Mouse (Mus musculus): ENCODE results near the gene Cdx4. TPM values are rescaled to one million over a fixed set of nuclear protein-coding genes. Genes with fewer than 3 reads are reported as not detected.

The Cdx4 gene
- polyA plus RNA-seq (2015; fragmentation: Nextera tagmentation; extraction: Ambion mirVana) = not detected in 2 replicates

DNA sequence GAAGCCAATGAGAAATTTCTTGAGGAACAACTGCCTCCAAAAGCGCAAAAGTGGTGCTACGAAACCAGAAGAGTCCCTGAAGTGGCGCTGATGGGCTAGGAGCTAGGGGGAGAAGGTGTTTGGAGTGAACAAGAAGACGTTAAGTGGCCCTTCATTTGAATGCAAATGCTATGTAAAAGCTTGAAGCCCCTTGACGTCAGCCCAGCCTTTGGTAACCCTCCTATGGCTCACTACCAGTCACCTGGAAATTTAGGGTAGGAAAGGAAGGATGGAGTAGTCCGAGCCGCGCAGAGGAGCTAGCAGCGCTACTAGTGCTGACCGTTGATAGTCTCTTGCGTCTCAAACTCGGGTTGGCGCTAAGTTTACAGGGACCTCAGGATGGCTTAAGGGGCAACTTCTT, at the start of gene Cdx4:
TSS of gene Cdx4 (plus strand) at position 253 of the 400 bp plus-strand sequence.
- Histone ChIP-seq H3K9me3 (ENCODE audit: control insufficient read depth, low read length) (no peaks in the 10 kb centered on the region), H3K36me3 (ENCODE audit: control insufficient read depth, insufficient read depth) (no peaks in the 10 kb centered on the region), H3K27ac (ENCODE audit: low read length) (no peak within 1 kb of the TSS), H3K27me3 (replicated peaks; ENCODE audit: control insufficient read depth, insufficient read depth, low read length) (peaks cover 45% of the 10 kb centered on the region), H3K4me3 (replicated peaks; ENCODE audit: low read length) (peak within 1 kb of the TSS; percentile 17), H3K9ac (replicated peaks; ENCODE audit: low read depth, low read length) (no peak within 1 kb of the TSS), H3K4me2 (ENCODE audit: low read length) (peak within 1 kb of the TSS; percentile 33), H3K4me1 (replicated peaks; ENCODE audit: control insufficient read depth, insufficient read depth, low read length) (no peaks in the 10 kb centered on the region)
- ATAC-seq = no peak
- 14% methylated on average over 13 of the region's 13 CpGs for WGBS

DNA sequence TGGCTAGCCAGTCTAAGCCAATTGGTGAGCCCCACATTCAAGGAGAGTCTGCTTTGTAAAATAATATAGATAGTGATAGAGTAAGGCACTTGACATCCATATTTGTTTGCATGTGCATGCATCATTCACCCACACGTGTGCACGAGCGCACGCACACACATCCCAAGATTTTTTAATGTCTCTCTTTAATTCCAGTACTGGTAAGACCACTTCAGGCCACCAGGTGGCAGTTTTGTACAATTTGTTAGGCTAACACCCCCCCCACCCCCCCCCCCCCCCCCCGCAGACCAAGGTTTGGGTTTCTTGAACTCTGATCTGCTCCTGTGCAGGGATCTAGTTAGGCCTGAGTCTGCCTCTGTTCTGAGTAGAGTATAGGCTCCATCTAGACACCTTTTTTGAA, 46.9 kb upstream of the Cdx4 start:
- ATAC-seq = no peak
- no peak overlapping the region for H3K4me2 ChIP-seq (ENCODE audit: low read length)
- no peaks in the 10 kb centered on the region; the same call in 1 of the 2 replicates for H3K27me3 ChIP-seq (replicated peaks; ENCODE audit: control insufficient read depth, insufficient read depth, low read length)
- H3K36me3 ChIP-seq (ENCODE audit: control insufficient read depth, insufficient read depth) = no peaks in the 10 kb centered on the region
- H3K9ac ChIP-seq (replicated peaks; ENCODE audit: low read depth, low read length) = no peak overlapping the region
- WGBS = 89% methylated on average over 4 of the region's 5 CpGs
- no peaks in the 10 kb centered on the region for H3K4me1 ChIP-seq (replicated peaks; ENCODE audit: control insufficient read depth, insufficient read depth, low read length)
- no peaks in the 10 kb centered on the region for H3K9me3 ChIP-seq (ENCODE audit: control insufficient read depth, low read length)
- H3K4me3 ChIP-seq (replicated peaks; ENCODE audit: low read length) = no peak overlapping the region
- no peak overlapping the region for H3K27ac ChIP-seq (ENCODE audit: low read length)

DNA sequence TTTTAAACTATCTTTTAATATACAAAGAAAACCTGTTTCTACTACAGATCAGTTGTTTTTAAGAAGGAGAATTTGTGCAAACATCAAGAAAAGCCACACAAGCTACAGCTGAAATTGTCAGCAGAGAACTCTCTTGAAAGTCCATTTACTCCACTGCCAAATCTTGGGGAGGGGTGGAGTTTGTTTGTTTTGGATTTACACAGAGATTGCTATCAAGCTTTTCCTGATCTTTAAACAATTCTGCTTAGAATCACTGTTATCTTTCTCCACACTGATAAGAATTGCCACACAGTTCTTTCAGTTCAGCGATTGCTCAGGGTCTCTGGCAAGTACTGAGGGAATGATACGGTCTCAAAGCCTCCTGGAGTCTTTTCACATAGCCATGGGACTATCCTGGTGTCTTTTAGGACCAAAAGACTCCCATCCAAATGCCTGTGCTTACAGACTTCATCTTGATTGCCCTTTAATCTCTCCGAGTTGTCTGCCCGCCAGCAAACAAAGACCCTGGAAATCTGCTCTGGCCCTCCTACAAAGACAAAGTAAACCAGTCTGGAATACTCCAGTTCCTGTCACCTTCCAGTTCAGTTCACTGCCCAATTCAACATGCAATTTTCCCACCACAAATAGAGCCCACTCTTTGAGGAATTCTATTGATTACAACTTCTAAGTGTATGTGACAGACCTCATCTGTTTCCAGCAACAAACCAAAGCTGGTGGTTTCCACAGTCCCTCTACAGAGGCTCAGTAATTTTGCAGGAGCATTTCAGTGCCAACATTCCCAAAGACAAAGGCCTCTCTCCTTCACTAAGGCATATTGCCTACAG, 34.1 kb upstream of the Cdx4 start:
- H3K27me3 ChIP-seq (replicated peaks; ENCODE audit: control insufficient read depth, insufficient read depth, low read length) = peaks cover 7% of the 10 kb centered on the region; the same call in 1 of the 2 replicates
- H3K4me3 ChIP-seq (replicated peaks; ENCODE audit: low read length) = no peak overlapping the region
- H3K9ac ChIP-seq (replicated peaks; ENCODE audit: low read depth, low read length) = no peak overlapping the region
- H3K9me3 ChIP-seq (ENCODE audit: control insufficient read depth, low read length) = no peaks in the 10 kb centered on the region
- H3K4me2 ChIP-seq (ENCODE audit: low read length) = no peak overlapping the region
- peaks cover 6% of the 10 kb centered on the region for H3K4me1 ChIP-seq (replicated peaks; ENCODE audit: control insufficient read depth, insufficient read depth, low read length)
- no peaks in the 10 kb centered on the region for H3K36me3 ChIP-seq (ENCODE audit: control insufficient read depth, insufficient read depth)
- peak; percentile 85 for ATAC-seq
- WGBS = 23% methylated on average over 4 of the region's 4 CpGs
- H3K27ac ChIP-seq (ENCODE audit: low read length) = no peak overlapping the region

DNA sequence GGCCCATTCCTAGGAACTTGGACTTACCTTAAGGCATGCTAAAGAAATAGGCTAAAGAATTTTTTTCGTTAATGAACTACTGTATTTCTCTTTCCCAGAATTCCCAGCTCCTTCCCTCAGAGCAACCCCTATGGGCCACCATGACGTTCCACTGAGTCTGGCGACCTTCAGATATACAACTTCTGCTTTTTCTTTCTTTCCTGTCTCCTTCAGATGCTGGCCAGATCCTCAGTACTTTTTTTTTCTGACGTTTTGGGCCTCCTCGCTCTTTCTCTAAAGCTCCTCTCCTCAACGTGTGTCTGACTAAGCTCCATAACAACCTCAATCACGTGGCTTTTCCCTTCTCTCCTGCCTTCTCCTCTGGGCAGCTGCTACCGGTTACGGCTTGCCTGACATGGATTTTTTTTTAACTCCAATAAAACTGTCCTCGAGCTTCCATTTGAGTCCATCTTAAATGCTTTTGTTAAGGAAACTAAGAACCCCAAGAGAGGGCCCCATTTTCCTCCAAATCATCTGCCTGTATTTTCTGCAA, 33.3 kb upstream of the Cdx4 start:
- no peaks in the 10 kb centered on the region for H3K9me3 ChIP-seq (ENCODE audit: control insufficient read depth, low read length)
- H3K4me3 ChIP-seq (replicated peaks; ENCODE audit: low read length) = no peak overlapping the region
- WGBS = 29% methylated on average over 10 of the region's 10 CpGs
- peaks cover 6% of the 10 kb centered on the region for H3K4me1 ChIP-seq (replicated peaks; ENCODE audit: control insufficient read depth, insufficient read depth, low read length)
- no peaks in the 10 kb centered on the region for H3K36me3 ChIP-seq (ENCODE audit: control insufficient read depth, insufficient read depth)
- H3K4me2 ChIP-seq (ENCODE audit: low read length) = no peak overlapping the region
- no peak overlapping the region for H3K27ac ChIP-seq (ENCODE audit: low read length)
- peaks cover 7% of the 10 kb centered on the region; the same call in 1 of the 2 replicates for H3K27me3 ChIP-seq (replicated peaks; ENCODE audit: control insufficient read depth, insufficient read depth, low read length)
- H3K9ac ChIP-seq (replicated peaks; ENCODE audit: low read depth, low read length) = no peak overlapping the region
- peak; percentile 43; the same call in 1 of the 2 replicates for ATAC-seq

DNA sequence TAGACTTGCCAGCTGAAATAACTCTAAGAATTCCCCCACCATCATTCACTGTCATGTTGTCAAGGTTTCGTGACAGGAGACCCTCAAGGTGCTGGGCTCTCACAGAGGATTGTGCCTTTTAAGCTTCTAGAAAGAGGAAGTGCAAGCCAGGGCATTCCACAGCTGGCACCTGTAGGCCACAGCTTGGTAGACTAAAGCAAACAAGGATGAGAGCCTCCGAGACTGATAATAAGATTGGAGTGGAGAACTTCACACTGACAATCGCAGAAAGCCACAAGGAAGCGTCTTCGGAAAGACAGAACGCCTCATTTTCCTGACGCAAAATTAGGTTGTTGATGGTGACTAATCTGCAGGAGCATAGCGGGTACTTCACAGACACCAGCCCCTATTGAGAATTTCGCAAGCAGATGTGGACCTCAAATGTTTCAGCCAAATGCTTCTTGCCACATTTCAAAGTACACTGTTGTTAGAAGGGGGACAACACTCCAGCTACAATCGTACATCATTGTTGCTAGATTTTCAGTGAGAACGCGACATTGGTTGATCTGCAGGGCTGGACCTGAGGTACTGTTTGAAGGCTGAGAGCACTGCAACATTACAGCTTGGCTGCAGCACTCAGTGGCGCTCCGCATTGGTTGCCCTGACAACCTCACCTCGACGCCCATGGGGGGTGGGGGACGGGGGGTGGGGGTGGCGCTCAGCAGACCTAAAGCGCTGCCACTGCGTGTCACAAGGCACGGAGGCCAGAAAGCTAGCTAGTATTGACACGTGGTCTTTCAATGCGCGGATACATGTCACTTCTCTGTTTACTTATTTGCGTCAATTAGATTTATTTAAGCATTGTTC, 32.5 kb upstream of the Cdx4 start:
- Histone ChIP-seq H3K27me3 (replicated peaks; ENCODE audit: control insufficient read depth, insufficient read depth, low read length) (peaks cover 7% of the 10 kb centered on the region; the same call in 1 of the 2 replicates), H3K9me3 (ENCODE audit: control insufficient read depth, low read length) (no peaks in the 10 kb centered on the region), H3K4me3 (replicated peaks; ENCODE audit: low read length) (peak overlapping the region; percentile 25), H3K36me3 (ENCODE audit: control insufficient read depth, insufficient read depth) (no peaks in the 10 kb centered on the region), H3K4me2 (ENCODE audit: low read length) (peak overlapping the region; percentile 42), H3K9ac (replicated peaks; ENCODE audit: low read depth, low read length) (0 out of 2 replicates have a peak overlapping the region, but pooled peaks have one; percentile 10), H3K27ac (ENCODE audit: low read length) (no peak overlapping the region), H3K4me1 (replicated peaks; ENCODE audit: control insufficient read depth, insufficient read depth, low read length) (peaks cover 6% of the 10 kb centered on the region)
- peak; percentile 78 for ATAC-seq
- 25% methylated on average over 25 of the region's 25 CpGs for WGBS

DNA sequence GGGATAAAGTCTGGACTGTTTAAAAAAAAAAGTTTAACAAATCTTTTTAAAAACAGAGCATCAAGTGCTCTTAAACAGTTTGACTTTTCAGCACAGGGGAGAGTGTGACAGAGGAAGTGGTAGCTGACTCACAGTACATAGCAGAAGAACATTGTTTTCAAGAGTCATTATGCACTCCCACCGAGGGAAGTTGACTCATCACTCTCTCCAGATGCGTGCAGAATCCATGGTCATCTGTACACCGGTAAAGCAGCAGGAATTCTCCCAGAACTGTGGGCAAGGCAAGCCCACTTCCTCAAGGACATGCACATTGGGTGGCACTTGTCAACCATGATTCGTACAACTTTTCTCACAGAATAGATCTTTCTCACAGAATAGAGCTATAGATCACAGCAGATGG, 22.3 kb upstream of the Cdx4 start:
- Histone ChIP-seq H3K9ac (replicated peaks; ENCODE audit: low read depth, low read length) (no peak overlapping the region), H3K36me3 (ENCODE audit: control insufficient read depth, insufficient read depth) (no peaks in the 10 kb centered on the region), H3K4me3 (replicated peaks; ENCODE audit: low read length) (no peak overlapping the region), H3K4me1 (replicated peaks; ENCODE audit: control insufficient read depth, insufficient read depth, low read length) (no peaks in the 10 kb centered on the region), H3K4me2 (ENCODE audit: low read length) (no peak overlapping the region), H3K9me3 (ENCODE audit: control insufficient read depth, low read length) (no peaks in the 10 kb centered on the region), H3K27ac (ENCODE audit: low read length) (no peak overlapping the region), H3K27me3 (replicated peaks; ENCODE audit: control insufficient read depth, insufficient read depth, low read length) (peaks cover 5% of the 10 kb centered on the region; the same call in 1 of the 2 replicates)
- 66% methylated on average over 4 of the region's 4 CpGs for WGBS
- no peak for ATAC-seq

DNA sequence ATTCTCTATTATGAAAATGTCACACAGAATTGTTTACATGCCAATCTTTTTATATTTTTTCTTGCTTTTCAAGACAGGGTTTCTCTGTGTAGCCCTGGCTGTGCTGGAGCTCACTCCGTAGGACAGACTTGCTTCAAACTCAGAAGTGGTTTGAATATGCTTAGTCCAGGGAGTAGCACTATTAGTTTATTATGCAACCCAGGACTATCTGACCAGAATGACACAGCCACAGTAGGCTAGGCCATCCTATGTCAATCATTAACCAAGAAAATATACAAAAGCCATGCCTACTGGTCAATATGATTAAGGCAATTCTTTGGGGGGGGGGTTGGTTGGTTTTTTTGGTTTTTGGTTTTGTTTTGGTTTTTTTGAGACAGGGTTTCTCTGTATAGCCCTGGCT, 12.9 kb upstream of the Cdx4 start:
- ATAC-seq = no peak
- no peak overlapping the region for H3K4me3 ChIP-seq (replicated peaks; ENCODE audit: low read length)
- no peaks in the 10 kb centered on the region for H3K9me3 ChIP-seq (ENCODE audit: control insufficient read depth, low read length)
- 77% methylated on average over 1 of the region's 1 CpGs for WGBS
- no peaks in the 10 kb centered on the region for H3K4me1 ChIP-seq (replicated peaks; ENCODE audit: control insufficient read depth, insufficient read depth, low read length)
- H3K9ac ChIP-seq (replicated peaks; ENCODE audit: low read depth, low read length) = no peak overlapping the region
- no peak overlapping the region for H3K27ac ChIP-seq (ENCODE audit: low read length)
- H3K4me2 ChIP-seq (ENCODE audit: low read length) = no peak overlapping the region
- peaks cover 5% of the 10 kb centered on the region; the same call in 1 of the 2 replicates for H3K27me3 ChIP-seq (replicated peaks; ENCODE audit: control insufficient read depth, insufficient read depth, low read length)
- H3K36me3 ChIP-seq (ENCODE audit: control insufficient read depth, insufficient read depth) = no peaks in the 10 kb centered on the region

DNA sequence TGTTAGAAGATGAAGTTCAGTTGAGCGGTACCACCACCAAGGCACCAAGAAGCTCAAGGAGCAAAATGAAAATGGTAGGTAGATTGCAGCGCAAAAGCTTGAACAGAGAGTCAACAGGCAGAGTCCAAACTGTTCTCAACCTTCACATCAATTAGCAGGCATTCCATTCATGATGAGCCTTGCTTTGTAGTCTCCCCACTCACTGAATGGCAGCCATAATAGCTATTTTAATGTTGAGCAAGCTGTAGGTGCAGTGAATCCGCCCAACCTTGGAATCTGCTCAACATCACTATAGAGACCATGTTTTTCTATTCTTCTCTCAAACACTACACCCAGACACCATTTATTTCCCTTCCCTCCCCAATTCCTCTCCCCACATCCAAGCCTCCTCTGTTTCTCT, 9.5 kb upstream of the Cdx4 start:
- Histone ChIP-seq H3K9me3 (ENCODE audit: control insufficient read depth, low read length) (no peaks in the 10 kb centered on the region), H3K36me3 (ENCODE audit: control insufficient read depth, insufficient read depth) (no peaks in the 10 kb centered on the region), H3K27me3 (replicated peaks; ENCODE audit: control insufficient read depth, insufficient read depth, low read length) (peaks cover 5% of the 10 kb centered on the region; the same call in 1 of the 2 replicates), H3K4me1 (replicated peaks; ENCODE audit: control insufficient read depth, insufficient read depth, low read length) (no peaks in the 10 kb centered on the region), H3K9ac (replicated peaks; ENCODE audit: low read depth, low read length) (no peak overlapping the region), H3K4me3 (replicated peaks; ENCODE audit: low read length) (no peak overlapping the region), H3K4me2 (ENCODE audit: low read length) (no peak overlapping the region), H3K27ac (ENCODE audit: low read length) (no peak overlapping the region)
- 85% methylated on average over 3 of the region's 3 CpGs for WGBS
- no peak for ATAC-seq

DNA sequence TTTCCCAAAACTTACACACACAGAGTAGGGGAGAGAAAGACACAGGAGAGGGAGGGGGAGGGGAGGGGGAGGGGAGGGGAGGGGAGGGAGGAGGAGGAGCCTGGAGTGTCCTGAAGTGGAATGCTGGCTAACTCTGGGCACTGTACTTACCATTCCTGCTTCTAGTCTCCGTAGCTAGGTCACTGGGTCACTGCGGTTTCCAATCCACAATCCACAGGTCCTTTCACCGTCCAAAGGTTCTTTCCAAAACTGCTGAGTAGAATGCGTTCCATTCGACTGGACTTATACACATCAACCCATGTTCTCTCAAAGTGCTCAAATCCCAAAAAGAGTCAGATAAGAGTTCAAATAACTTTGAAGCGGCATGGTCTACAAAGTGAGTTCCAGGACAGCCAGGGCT, 7.1 kb upstream of the Cdx4 start:
- no peak for ATAC-seq
- WGBS = 94% methylated on average over 6 of the region's 6 CpGs

More for the DNA sequence above, 7.1 kb upstream of the Cdx4 start:
- H3K27me3 ChIP-seq (replicated peaks; ENCODE audit: control insufficient read depth, insufficient read depth, low read length) = peaks cover 12% of the 10 kb centered on the region; the same call in 1 of the 2 replicates
- H3K36me3 ChIP-seq (ENCODE audit: control insufficient read depth, insufficient read depth) = no peaks in the 10 kb centered on the region
- H3K27ac ChIP-seq (ENCODE audit: low read length) = no peak overlapping the region
- H3K4me2 ChIP-seq (ENCODE audit: low read length) = no peak overlapping the region
- no peak overlapping the region for H3K4me3 ChIP-seq (replicated peaks; ENCODE audit: low read length)
- no peak overlapping the region for H3K9ac ChIP-seq (replicated peaks; ENCODE audit: low read depth, low read length)
- no peaks in the 10 kb centered on the region for H3K4me1 ChIP-seq (replicated peaks; ENCODE audit: control insufficient read depth, insufficient read depth, low read length)
- no peaks in the 10 kb centered on the region for H3K9me3 ChIP-seq (ENCODE audit: control insufficient read depth, low read length)

All from forebrain, embryonic 16.5 days (tissue).